Mouse (Mus musculus) cerebral cortex, adult 2 months (tissue): ENCODE results near the gene Cfap97d1.

Experiments
- WGBS: fragments of 180-500 bp; shearing (Covaris S2); methylation state at CpG from one replicate; pipeline ENCODE4 v1.1.7; 2018; 5-methylcytosine and 5-hydroxymethylcytosine counted together

Gene Cfap97d1

DNA sequence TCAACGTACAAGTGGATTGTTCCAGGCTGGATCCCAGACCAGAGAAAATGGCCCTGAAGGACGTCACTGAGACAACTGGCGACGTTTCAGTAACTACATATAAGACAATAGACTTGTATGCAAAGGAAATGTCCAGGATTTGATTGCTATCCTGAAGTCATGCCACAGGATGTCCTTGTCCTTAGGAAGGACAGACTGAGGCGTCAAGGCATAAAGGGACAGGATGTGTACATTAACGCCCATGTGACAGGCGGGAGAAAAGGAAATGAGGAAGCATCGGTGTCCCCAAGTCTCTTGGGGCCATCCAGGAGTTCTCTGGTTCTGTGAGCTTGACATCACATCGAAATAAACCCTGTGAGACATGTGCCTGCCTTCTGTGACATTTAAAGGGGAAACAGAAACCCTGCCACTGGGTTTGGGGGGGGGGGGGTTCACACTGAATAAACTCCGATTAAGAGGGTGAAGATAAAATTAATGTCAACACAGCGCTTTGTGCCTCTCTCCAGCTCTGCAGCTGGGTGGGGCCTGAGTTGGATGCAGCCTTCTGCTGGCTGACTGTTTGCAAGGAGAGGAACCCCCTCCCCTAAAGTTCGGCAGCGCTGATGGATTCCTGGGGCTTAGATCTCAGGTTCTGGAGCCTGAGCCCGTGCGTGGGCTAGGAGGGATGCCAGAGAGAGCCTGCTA, 25.0 kb downstream of the Cfap97d1 start:
- WGBS: 67% methylated on average over 15 of the region's 15 CpGs

DNA sequence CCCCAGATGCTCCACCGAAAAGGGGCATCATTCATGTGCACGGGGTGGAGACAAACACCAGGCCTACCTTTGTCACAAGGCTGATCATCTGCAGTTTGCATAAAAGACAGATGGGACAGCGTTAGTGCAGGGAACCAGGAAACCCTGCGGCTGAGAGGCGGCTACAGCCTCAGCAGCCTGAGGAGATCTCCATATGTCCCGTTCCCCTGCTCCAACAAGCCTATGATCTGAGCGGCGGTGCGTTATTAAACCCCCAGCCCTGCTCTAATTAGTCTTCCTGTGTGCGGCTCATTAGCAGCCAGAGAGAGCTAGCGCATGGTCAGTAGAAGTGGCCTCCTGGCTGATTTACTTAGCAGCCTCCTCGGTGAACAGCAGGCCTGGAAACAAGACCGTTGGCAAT, 26.1 kb downstream of the Cfap97d1 start:
- 41% methylated on average over 13 of the region's 13 CpGs for WGBS

DNA sequence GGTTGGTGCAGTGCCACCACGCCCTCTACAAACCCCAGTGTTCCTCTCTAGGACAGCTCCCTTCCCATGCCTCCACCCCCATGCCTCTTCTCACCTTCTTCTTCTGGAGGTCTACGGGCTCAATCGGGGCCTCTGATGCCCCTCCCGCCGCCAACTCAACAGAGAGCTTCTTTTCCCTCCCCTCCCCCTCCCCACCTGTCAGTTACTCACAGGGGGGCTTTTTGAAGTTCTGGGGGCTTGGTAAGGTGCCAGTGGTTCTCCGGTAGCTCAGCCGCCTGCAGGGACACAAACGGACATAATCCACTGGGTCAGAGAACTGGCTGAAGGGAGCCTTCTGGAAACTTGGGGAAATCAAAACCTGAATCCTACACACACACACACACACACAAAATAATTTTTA, 27.4 kb downstream of the Cfap97d1 start:
- 68% methylated on average over 8 of the region's 8 CpGs for WGBS

DNA sequence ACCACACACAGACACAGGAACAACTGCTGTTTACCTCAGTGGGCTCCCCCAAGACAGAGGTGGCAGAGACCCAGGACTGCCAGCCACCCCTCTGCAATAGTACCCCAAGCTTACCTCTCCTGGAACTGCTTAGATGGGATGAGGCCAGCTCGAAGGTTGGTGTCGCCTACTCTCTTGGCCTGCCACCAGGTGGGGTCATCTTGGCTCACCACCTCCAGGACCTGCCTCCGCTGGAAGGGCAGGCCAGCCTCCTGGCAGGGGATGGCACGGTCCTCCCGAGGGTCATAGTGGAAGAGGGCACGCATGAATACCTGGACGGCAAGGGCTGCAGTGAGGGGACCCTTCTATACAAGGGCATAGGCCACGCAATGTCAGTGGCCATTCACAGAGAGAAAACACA, 29.1 kb downstream of the Cfap97d1 start:
- WGBS: 85% methylated on average over 8 of the region's 8 CpGs

DNA sequence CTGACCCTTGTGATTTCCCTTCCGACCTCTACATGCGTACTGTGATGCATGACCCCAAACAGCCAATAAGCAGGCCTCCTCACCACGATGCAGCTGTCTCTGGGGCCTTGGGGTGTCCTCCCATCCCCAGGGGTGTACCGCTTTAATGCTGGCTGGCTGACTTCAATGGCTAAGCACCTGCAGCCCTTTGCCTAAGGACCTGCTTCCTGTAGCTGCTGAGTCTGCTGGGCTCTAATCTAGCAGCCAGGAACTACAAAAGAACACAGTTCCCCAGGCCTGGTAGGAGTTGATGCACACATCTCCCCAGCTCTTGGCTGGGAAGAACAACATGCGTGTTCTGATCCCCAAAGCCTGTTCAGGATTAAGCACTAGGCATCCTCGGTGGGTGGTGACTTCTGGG, 31.4 kb downstream of the Cfap97d1 start:
- 72% methylated on average over 6 of the region's 6 CpGs for WGBS

DNA sequence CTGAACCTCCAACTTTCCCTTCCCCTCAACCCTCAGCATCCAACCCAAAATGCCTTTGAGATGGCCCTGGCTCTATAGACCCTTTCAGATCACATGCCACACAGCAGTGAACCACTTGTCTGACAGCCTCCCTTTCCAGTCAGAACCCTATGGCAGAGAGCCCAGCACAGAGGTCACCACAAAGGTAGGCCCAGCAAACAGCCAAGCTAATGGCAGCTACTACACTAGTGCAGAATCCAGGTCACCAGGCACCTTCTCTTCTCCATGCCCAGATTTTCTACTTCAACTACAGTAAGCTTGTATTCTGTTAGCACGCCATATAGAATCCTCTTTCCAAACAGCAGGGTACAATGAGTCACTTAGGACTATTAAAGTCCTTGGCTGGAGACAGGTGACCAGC, 32.1 kb downstream of the Cfap97d1 start:
- WGBS: 62% methylated on average over 1 of the region's 1 CpGs

DNA sequence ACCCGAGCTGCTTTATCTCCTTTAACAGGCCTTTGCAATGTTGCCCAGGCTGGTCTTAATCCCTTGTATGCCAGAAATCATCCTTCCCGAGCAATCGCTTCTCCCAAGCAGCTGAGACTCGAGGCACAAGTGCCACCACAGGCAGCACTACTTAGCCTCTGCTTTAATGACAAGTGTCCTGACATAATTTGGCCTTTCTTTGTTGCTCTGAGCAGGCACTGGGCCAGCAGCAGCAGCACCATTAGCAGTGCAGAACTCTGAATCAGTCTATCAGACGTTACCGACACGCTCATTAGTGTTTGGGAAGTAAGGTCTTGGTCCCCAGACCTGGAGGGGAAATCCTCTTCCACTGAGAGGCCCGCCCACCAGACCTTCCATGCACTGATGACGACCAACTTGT, 35.7 kb downstream of the Cfap97d1 start:
- WGBS: 59% methylated on average over 9 of the region's 9 CpGs

DNA sequence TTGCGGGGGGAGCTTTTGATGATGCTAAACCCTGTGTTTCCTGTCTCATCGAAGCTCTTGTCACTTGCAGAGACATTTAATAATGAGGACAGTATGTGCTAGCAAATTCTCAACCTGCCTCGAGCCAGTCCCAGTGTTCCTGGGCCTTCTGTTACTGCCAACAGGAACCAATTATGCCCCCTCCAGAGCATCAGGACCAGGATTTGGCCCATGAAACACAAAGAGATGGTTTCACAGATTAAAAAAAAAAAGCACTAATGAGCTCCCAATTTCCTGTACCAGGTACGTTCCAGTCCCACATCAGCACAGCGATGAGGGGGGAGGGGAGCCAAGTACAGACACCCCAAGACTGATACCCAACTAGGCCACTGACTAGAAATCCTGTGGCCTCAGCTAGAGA, 37.1 kb downstream of the Cfap97d1 start:
- WGBS: 64% methylated on average over 5 of the region's 5 CpGs

DNA sequence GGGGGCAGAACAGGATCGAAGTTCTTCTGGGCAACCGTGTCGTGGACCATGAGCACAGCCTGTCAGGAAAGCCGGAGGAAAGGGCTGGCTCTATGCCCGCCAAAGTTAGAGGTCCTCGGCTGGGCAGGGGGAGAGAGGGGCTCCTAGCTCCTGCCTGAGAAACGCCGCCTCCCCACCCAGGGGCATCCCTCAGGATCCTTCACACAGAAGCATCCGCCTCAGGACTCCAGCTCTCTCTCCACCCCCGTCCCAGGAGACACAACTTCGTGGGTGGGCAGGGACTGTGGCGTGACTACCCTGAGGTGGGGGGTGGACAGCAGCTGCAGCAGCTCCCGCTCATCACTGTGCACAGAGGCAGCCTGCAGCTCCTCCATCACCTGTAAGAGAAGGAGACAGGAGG, 39.3 kb downstream of the Cfap97d1 start:
- 54% methylated on average over 13 of the region's 13 CpGs for WGBS

DNA sequence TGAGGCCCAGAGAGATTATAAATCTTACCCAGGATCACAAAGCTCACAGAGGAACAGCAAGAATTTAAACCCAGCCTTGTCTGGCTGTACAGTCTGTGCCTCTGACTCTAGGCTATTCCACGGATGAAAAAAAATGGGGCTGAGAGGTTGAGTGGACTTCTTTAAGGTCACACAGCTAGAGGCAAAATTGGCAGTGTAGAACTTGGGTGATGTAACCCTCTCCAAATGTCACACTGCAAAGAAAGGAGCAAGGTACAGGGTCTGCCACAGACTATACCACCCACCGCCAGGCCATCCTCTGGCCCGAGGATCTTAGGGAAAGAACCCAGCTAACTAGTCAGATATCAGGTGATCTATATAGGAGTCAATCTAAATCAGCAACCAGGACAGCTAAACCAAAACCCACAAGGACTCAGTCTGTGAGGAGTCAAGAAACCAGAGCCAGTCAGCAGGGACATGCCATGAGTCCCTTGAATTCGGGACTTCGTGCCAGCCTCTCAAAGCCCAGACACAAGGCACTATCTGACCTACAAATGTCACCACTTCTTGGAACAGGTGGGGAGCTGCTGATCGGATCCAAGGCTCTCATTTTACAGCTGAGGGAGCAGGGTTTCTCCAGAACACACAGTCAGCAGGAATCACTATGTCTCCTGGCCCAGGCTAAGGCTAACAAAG, 40.1 kb downstream of the Cfap97d1 start:
- 64% methylated on average over 6 of the region's 6 CpGs for WGBS

DNA sequence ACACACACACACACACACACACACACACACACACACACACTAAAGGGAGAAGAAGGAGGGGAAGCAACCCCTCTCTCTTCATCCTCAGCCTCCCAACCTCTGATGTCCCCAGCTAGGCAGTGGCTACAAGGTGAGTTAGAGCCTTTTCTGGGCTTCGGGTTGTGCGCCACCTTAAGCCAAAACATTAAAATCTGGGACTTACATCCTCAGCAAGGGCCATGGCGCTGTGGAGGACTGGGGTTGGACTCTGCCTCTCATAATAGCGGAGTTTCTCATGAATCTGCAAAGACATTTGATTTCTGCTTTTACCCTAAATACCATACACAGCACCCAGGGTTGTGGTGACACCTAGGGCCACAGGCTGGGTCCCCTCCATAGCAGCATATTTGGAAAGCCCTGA, 40.8 kb downstream of the Cfap97d1 start:
- WGBS: 65% methylated on average over 4 of the region's 4 CpGs

DNA sequence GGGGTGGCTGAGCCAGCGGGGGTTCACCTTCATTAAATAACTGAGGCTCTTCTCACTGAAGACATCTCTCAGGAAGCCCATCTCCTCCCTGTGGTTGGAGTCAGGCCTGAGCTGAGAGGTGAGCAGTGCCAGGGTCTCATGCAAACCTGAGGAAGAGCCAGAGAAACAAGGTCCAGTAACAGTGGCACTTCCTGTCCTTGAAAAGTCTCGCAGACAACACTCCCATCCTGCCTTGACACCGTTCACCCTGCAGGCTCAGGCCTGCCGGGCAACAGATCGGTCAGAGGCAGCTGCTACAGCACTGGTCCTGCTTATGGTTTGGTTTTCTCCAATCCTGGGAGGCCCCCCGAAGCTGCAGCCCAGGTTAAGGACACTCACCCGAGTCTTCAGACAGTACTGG, 41.3 kb downstream of the Cfap97d1 start:
- 40% methylated on average over 7 of the region's 7 CpGs for WGBS

DNA sequence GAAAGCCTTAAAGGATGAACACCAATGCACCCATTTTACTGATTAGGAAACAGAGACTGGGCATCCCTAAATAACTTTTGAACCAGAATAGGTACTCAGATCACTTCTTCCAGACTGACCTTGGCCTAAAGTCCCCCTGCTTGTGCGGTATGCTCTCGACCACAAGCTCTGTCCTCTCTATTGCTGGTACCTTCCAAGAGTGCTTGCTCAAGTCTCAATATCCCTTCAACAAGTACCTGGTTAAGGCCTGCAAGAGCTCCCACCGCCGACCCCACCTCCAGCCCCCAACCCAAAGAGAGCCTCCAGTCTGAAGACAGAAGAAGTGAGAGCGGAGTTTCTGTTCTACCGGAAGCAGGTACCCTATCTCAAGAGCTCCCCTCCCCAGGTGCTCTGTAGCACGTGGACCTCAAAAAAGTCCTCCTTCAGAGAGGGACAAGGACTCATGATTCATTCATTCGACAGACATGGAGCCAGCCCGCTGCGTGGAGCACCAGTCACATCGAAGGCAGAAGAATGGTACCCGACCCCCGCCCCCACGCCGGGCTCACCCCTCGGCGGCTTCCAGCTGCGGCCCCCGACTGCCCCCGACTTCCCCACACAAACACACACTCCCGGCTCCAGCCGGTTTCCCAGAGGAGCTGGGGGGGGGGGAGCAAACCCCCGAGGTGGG, 42.0 kb downstream of the Cfap97d1 start:
- WGBS: 8% methylated on average over 23 of the region's 23 CpGs

DNA sequence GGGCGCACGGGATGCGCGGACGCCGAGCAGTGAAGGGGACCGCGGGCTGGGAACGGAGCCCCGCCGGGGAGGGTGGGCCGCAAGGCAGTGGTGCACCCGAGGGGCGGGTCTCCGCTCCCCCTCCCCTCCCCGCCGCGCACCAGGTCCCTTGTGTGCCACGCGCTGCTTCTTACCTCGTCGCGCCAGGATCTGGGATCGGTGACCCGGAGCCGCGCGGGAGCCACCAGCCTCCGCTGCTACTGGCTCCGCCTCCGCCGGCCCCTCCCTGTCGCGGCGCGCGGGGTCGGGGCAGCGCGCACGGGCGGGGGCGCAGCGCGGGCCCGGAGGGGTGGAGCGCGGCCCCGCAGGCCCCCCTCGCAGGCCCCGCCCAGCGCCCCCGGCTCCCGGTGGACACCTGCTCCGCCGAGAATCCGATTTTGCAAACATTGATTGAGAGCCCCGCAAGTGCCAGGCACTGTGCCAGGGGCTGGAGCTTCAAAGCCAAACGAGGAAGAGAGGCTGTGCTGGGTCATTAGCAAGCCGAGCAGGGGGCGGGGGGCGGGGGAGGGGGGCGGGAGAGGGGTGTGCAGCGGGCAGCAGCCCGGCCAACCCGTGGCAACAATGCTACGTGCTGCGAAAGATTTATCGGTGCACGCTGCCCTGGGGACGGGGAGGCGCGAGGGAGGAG, 42.7 kb downstream of the Cfap97d1 start:
- WGBS: under 1% methylated on average over 70 of the region's 73 CpGs

DNA sequence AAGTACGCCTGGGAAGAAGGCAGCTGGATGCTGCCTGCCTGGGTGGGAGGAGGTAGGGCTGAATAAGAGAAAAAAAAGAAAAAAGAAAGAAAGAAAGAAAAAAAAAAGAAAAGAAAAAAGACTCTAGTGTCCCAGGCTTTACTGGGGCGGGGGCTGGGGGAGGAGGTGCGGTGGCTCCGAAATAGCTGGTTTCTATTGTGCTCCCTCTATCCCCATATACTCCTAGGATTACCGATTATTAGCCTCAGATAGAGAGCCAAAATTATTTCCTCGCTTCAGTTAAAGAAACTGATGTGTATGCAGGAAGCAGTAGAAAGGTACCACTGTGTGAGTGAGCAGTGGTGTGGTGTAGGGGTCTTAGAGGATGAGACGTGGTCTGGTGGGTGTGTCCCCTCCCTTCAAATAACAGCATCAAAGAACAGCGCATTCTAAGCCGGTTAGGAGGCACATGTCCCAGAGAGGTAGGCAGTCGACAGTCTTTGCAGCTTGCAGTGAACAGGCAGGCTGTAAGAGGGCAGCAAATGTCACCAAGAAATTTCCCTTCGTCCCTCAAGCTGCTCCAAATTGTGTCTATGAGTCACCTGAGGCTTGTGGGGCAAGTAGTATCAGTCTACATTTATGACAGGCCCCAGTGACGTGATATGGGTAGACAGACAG, 43.4 kb downstream of the Cfap97d1 start:
- 10% methylated on average over 12 of the region's 12 CpGs for WGBS

DNA sequence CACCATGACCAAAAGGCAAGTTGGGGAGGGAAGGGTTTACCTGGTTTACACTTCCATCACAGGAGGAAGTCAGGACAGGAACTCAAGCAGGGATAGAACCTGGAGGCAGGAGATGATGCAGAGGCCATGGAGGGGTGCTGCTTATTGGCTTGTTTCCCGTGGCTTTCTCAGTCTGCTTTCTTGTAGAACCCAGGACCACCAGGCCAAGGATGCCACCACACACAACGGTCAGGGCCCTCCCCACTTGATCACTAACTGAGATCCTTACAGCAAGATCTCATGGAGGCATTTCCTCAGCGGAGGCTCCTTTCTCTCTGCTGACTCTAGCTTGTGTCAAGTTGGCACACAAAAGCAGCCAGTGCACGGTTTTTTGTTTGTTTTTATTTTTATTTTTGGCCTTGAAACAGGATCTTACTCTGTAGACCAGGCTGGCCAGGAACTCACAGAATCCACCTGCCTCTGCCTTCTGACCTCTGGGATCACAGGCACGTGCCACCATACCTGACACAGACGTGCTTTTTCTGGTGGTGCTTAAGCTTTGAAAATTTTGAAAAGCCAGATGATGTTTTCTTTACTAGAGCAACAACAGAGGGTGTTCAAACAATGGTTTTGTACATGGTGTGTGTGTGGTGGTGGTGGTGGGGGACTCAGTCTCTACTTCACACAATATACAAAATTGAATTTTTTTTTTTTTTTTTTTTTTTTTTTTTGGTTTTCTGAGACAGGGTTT, 44.2 kb downstream of the Cfap97d1 start, which contains the start of gene Mpp3:
Gene Mpp3 (minus strand): TSS at position 375 of the 730 bp plus-strand sequence.
- 72% methylated on average over 6 of the region's 6 CpGs for WGBS

DNA sequence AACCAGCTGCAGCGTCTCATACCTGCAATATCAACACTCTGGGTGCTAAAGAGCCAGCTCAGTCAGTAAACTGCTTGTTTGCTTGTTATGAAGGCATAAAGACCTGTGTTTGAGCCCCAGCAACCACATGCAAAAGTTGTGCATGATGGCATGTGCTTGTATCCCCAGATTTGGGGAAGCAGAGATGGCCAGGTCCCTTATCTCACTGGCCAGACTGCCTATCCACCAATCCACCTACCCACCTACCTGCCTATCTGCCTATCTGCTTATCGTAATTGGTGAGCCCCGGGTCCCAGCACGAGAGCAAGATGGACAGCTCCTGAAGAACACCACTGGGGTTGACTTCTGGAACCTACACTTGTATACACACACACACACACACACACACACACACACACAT, 45.2 kb downstream of the Cfap97d1 start:
- WGBS: 92% methylated on average over 4 of the region's 4 CpGs

DNA sequence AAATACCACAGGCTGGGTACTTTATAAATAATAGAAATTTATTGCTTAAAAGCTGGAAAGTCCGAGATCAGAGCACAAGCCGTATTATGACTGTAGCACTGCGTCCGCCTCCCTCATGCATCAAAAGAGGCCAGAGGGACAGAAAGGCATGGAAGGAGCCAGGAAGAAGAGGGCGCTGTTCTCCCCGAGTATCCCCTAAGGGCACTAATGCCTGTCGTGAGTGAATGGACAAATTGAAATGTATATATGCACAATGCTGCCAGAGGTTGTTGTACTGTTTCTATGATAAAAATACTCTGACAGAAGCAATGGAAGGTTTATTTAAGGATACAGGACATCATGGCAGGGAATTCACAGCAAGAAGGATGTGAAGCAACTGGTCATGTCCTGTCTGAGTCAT, 45.9 kb downstream of the Cfap97d1 start:
- 42% methylated on average over 7 of the region's 7 CpGs for WGBS

DNA sequence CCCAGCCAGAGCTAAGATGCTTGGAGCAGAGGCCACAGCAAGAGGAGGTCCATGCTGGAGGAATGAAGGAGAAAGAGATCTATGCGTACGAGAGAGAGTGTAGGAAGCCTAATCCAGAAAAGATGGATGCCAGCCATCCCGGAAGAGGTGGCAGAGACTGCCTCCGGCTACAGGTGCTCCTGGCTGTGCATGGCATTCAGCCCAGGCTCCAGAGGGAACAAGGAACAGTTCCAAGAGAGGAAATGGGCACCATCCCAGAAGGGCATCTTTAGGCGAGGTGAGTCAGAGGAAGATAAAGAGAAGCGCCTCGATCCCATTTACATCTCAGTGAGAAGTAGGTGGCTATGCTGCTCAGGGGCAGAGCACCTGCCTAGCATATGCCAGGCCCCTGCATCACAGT, 47.1 kb downstream of the Cfap97d1 start:
- WGBS: 34% methylated on average over 7 of the region's 7 CpGs

DNA sequence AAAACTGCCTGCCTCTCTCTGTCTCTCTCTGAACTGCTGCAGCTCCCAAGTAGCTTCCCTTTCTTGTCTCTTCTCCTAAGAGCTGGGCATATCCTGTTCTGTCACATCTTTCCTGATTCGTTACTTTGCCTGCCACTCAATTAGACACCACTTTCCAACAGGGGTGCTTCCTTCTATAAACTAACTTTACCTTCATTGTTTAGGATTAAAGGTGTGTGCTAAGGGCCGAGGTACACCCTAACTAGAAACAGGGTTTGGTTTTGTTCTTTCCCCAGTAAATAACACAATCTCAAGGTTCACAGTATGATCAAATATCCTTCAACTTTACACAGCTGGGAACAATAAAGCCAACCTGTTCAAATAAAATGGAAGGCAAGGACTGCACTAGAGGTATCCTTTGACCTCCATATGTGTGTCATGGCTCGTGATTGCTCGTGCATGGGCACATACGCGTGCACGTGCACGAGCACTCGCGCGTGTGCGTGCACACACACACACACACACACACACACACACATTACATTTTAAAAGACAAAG, 49.0 kb downstream of the Cfap97d1 start:
- 95% methylated on average over 12 of the region's 12 CpGs for WGBS

DNA sequence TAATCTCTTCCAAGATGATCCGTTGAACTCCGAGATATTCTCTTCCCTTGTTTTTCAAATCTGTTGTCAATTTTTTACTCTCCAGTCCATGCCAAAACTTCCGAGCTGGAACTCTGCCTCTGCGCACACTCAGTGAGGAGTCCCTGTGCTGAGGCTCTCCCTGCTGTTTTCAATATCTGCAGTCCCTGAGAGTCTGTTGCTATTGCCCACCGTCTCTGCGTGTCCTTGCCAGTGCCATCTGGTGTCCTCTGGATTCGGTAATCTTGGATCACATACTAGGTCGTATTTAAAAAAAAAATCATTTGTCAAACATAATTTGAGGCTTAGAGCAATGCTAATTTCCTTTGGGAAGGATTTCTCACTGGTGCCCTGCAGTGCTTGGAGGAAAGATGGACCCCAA, 50.8 kb downstream of the Cfap97d1 start:
- 55% methylated on average over 8 of the region's 8 CpGs for WGBS
